Mouse (Mus musculus): Measurements from ENCODE around the gene Nipa1. TPM values are rescaled to one million over a fixed set of nuclear protein-coding genes. Genes with fewer than 3 reads are reported as not detected.

The Nipa1 gene
- polyA plus RNA-seq, 1 experiment from 2014 or later: 2.9 TPM

- Histone ChIP-seq H3K4me2 (ENCODE audit: low read depth, low read length) (no peak overlapping the region), H3K4me3 (ENCODE audit: low read length) (no peak overlapping the region), H3K36me3 (ENCODE audit: control insufficient read depth, insufficient read depth, low read length) (no peaks in the 10 kb centered on the region), H3K27ac (ENCODE audit: low read length) (no peak overlapping the region), H3K9ac (ENCODE audit: low read depth, low read length) (no peak overlapping the region), H3K9me3 (ENCODE audit: control insufficient read depth, low read length) (no peaks in the 10 kb centered on the region), H3K27me3 (replicated peaks; ENCODE audit: control insufficient read depth, insufficient read depth, low read length) (no peaks in the 10 kb centered on the region), H3K4me1 (ENCODE audit: control insufficient read depth, insufficient read depth, low read length) (no peaks in the 10 kb centered on the region)
- no peak for ATAC-seq
- 71% methylated on average over 4 of the region's 4 CpGs for WGBS
These were observed 35.0 kb downstream of the Nipa1 start for GRCm38 (mm10) chr7:55984754-55985153.

- Histone ChIP-seq H3K9me3 (ENCODE audit: control insufficient read depth, low read length) (no peaks in the 10 kb centered on the region), H3K27me3 (replicated peaks; ENCODE audit: control insufficient read depth, insufficient read depth, low read length) (no peaks in the 10 kb centered on the region), H3K4me2 (ENCODE audit: low read depth, low read length) (no peak overlapping the region), H3K4me3 (ENCODE audit: low read length) (no peak overlapping the region), H3K27ac (ENCODE audit: low read length) (no peak overlapping the region), H3K4me1 (ENCODE audit: control insufficient read depth, insufficient read depth, low read length) (no peaks in the 10 kb centered on the region), H3K9ac (ENCODE audit: low read depth, low read length) (no peak overlapping the region), H3K36me3 (ENCODE audit: control insufficient read depth, insufficient read depth, low read length) (no peaks in the 10 kb centered on the region)
- ATAC-seq: no peak
- 83% methylated on average over 5 of the region's 5 CpGs for WGBS
These were observed 36.6 kb downstream of the Nipa1 start for GRCm38 (mm10) chr7:55983107-55983506.

GRCm38 (mm10) chr7:55982010-55982700 is 37.6 kb downstream of the Nipa1 start:
- Histone ChIP-seq H3K9ac (ENCODE audit: low read depth, low read length) (no peak overlapping the region), H3K4me3 (ENCODE audit: low read length) (no peak overlapping the region), H3K36me3 (ENCODE audit: control insufficient read depth, insufficient read depth, low read length) (no peaks in the 10 kb centered on the region), H3K27me3 (replicated peaks; ENCODE audit: control insufficient read depth, insufficient read depth, low read length) (no peaks in the 10 kb centered on the region), H3K9me3 (ENCODE audit: control insufficient read depth, low read length) (no peaks in the 10 kb centered on the region), H3K4me2 (ENCODE audit: low read depth, low read length) (no peak overlapping the region), H3K4me1 (ENCODE audit: control insufficient read depth, insufficient read depth, low read length) (no peaks in the 10 kb centered on the region), H3K27ac (ENCODE audit: low read length) (no peak overlapping the region)
- ATAC-seq: no peak
- WGBS: 86% methylated on average over 10 of the region's 10 CpGs

- Histone ChIP-seq H3K27ac (ENCODE audit: low read length) (no peak overlapping the region), H3K9ac (ENCODE audit: low read depth, low read length) (no peak overlapping the region), H3K4me1 (ENCODE audit: control insufficient read depth, insufficient read depth, low read length) (no peaks in the 10 kb centered on the region), H3K4me2 (ENCODE audit: low read depth, low read length) (no peak overlapping the region), H3K36me3 (ENCODE audit: control insufficient read depth, insufficient read depth, low read length) (no peaks in the 10 kb centered on the region), H3K27me3 (replicated peaks; ENCODE audit: control insufficient read depth, insufficient read depth, low read length) (no peaks in the 10 kb centered on the region), H3K4me3 (ENCODE audit: low read length) (no peak overlapping the region), H3K9me3 (ENCODE audit: control insufficient read depth, low read length) (no peaks in the 10 kb centered on the region)
- WGBS: 89% methylated on average over 2 of the region's 2 CpGs
- no peak for ATAC-seq
These were observed 38.2 kb downstream of the Nipa1 start for GRCm38 (mm10) chr7:55981511-55981910.

- Histone ChIP-seq H3K27ac (ENCODE audit: low read length) (no peak overlapping the region), H3K4me1 (ENCODE audit: control insufficient read depth, insufficient read depth, low read length) (no peaks in the 10 kb centered on the region), H3K9ac (ENCODE audit: low read depth, low read length) (no peak overlapping the region), H3K9me3 (ENCODE audit: control insufficient read depth, low read length) (no peaks in the 10 kb centered on the region), H3K4me3 (ENCODE audit: low read length) (no peak overlapping the region), H3K36me3 (ENCODE audit: control insufficient read depth, insufficient read depth, low read length) (no peaks in the 10 kb centered on the region), H3K27me3 (replicated peaks; ENCODE audit: control insufficient read depth, insufficient read depth, low read length) (no peaks in the 10 kb centered on the region), H3K4me2 (ENCODE audit: low read depth, low read length) (no peak overlapping the region)
- ATAC-seq: no peak
- WGBS: 94% methylated on average over 2 of the region's 2 CpGs
These were observed 45.3 kb downstream of the Nipa1 start for GRCm38 (mm10) chr7:55974429-55974828.

GRCm38 (mm10) chr7:55969415-55969814 is 50.3 kb downstream of the Nipa1 start:
- WGBS: 86% methylated on average over 1 of the region's 1 CpGs
- Histone ChIP-seq H3K4me3 (ENCODE audit: low read length) (no peak overlapping the region), H3K9ac (ENCODE audit: low read depth, low read length) (no peak overlapping the region), H3K4me2 (ENCODE audit: low read depth, low read length) (no peak overlapping the region), H3K27me3 (replicated peaks; ENCODE audit: control insufficient read depth, insufficient read depth, low read length) (no peaks in the 10 kb centered on the region), H3K9me3 (ENCODE audit: control insufficient read depth, low read length) (no peaks in the 10 kb centered on the region), H3K4me1 (ENCODE audit: control insufficient read depth, insufficient read depth, low read length) (0 out of 2 replicates have a peak, but pooled peaks cover 2% of the 10 kb centered on the region), H3K36me3 (ENCODE audit: control insufficient read depth, insufficient read depth, low read length) (no peaks in the 10 kb centered on the region), H3K27ac (ENCODE audit: low read length) (no peak overlapping the region)
- ATAC-seq: no peak

- H3K9me3 ChIP-seq (ENCODE audit: control insufficient read depth, low read length): no peaks in the 10 kb centered on the region
- H3K36me3 ChIP-seq (ENCODE audit: control insufficient read depth, insufficient read depth, low read length): no peaks in the 10 kb centered on the region
- peak overlapping the region; percentile 42 for H3K4me3 ChIP-seq (ENCODE audit: low read length)
- 29% methylated on average over 16 of the region's 16 CpGs for WGBS
- H3K4me2 ChIP-seq (ENCODE audit: low read depth, low read length): peak overlapping the region; percentile 46
- peak overlapping the region; percentile 54 for H3K9ac ChIP-seq (ENCODE audit: low read depth, low read length)
- H3K27ac ChIP-seq (ENCODE audit: low read length): peak overlapping the region; percentile 54; the same call in 1 of the 2 replicates
- 0 out of 2 replicates have a peak, but pooled peaks cover 2% of the 10 kb centered on the region for H3K4me1 ChIP-seq (ENCODE audit: control insufficient read depth, insufficient read depth, low read length)
- H3K27me3 ChIP-seq (replicated peaks; ENCODE audit: control insufficient read depth, insufficient read depth, low read length): no peaks in the 10 kb centered on the region
- ATAC-seq: peak; percentile 88
These were observed 51.4 kb downstream of the Nipa1 start for GRCm38 (mm10) chr7:55968258-55968901.

- Histone ChIP-seq H3K36me3 (ENCODE audit: control insufficient read depth, insufficient read depth, low read length) (no peaks in the 10 kb centered on the region), H3K4me3 (ENCODE audit: low read length) (no peak overlapping the region), H3K27ac (ENCODE audit: low read length) (no peak overlapping the region), H3K4me1 (ENCODE audit: control insufficient read depth, insufficient read depth, low read length) (peaks cover 7% of the 10 kb centered on the region; the same call in 1 of the 2 replicates), H3K27me3 (replicated peaks; ENCODE audit: control insufficient read depth, insufficient read depth, low read length) (no peaks in the 10 kb centered on the region), H3K9me3 (ENCODE audit: control insufficient read depth, low read length) (no peaks in the 10 kb centered on the region), H3K4me2 (ENCODE audit: low read depth, low read length) (no peak overlapping the region), H3K9ac (ENCODE audit: low read depth, low read length) (no peak overlapping the region)
- no peak for ATAC-seq
- 22% methylated on average over 3 of the region's 3 CpGs for WGBS
These were observed 52.8 kb downstream of the Nipa1 start for GRCm38 (mm10) chr7:55966866-55967460.

- peak; percentile 98 for ATAC-seq
- H3K4me2 ChIP-seq (ENCODE audit: low read depth, low read length): peak within 1 kb of the TSS; percentile 60
- peak within 1 kb of the TSS; percentile 97 for H3K9ac ChIP-seq (ENCODE audit: low read depth, low read length)
- under 1% methylated on average over 70 of the region's 70 CpGs for WGBS
- H3K4me3 ChIP-seq (ENCODE audit: low read length): peak within 1 kb of the TSS; percentile 96
- no peaks in the 10 kb centered on the region for H3K36me3 ChIP-seq (ENCODE audit: control insufficient read depth, insufficient read depth, low read length)
- no peaks in the 10 kb centered on the region for H3K27me3 ChIP-seq (replicated peaks; ENCODE audit: control insufficient read depth, insufficient read depth, low read length)
- H3K9me3 ChIP-seq (ENCODE audit: control insufficient read depth, low read length): no peaks in the 10 kb centered on the region
- peak within 1 kb of the TSS; percentile 98 for H3K27ac ChIP-seq (ENCODE audit: low read length)
- H3K4me1 ChIP-seq (ENCODE audit: control insufficient read depth, insufficient read depth, low read length): peaks cover 6% of the 10 kb centered on the region; the same call in 1 of the 2 replicates
These were observed 57.5 kb downstream of the Nipa1 start, which contains the start of gene Nipa2 for GRCm38 (mm10) chr7:55962004-55962908. Gene Nipa2 (minus strand): TSS chr7:55962476.
